Mouse (Mus musculus) hindbrain, embryonic 11.5 days (tissue): ENCODE measurements around the gene Etv5. TPM values are rescaled to one million over a fixed set of nuclear protein-coding genes. Genes with fewer than 3 reads are reported as not detected.

Source experiments
- ATAC-seq: fragments of 200-750 bp; cut with Nextera tagmentation; 2 replicates; pipeline ENCODE4 v1.8.0; 2017; ENCODE audit warnings: mild to moderate bottlenecking, moderate TSS enrichment, moderate library complexity; ENCODE audit not compliant: low FRiP score
- DNase-seq: peaks from one replicate; pipeline ENCODE4 v3.0.0-alpha.2; 2015; ENCODE audit warnings: low spot score
- H3K27ac ChIP-seq: fragments of 300-500 bp; sonication (generic); 2 replicates; pipeline ENCODE4 v1.5.1; 2014; ENCODE audit warnings: mild to moderate bottlenecking, low read depth, low read length
- H3K27me3 ChIP-seq: fragments of 300-500 bp; sonication (generic); 2 replicates; pipeline ENCODE4 v1.6.1; 2014; ENCODE audit warnings: mild to moderate bottlenecking, low read length, moderate library complexity, mixed read lengths; ENCODE audit not compliant: control insufficient read depth, insufficient read depth
- H3K36me3 ChIP-seq: fragments of 300-500 bp; sonication (generic); 2 replicates; pipeline ENCODE4 v1.6.1; 2014; ENCODE audit warnings: mild to moderate bottlenecking, low read length, moderate library complexity, mixed read lengths; ENCODE audit not compliant: control insufficient read depth, insufficient read depth
- H3K4me1 ChIP-seq: fragments of 300-500 bp; sonication (generic); replicated peaks from 2 replicates; pipeline ENCODE4 v1.6.1; 2014; ENCODE audit warnings: low read length, mixed read lengths; ENCODE audit not compliant: control insufficient read depth, insufficient read depth
- H3K4me2 ChIP-seq: fragments of 300-500 bp; sonication (generic); replicated peaks from 2 replicates; pipeline ENCODE4 v1.6.1; 2014; ENCODE audit warnings: mild to moderate bottlenecking, low read depth, low read length
- H3K4me3 ChIP-seq: fragments of 300-500 bp; sonication (generic); 2 replicates; pipeline ENCODE4 v1.5.1; 2014; ENCODE audit warnings: low read depth, low read length
- H3K9ac ChIP-seq: fragments of 300-500 bp; sonication (generic); 2 replicates; pipeline ENCODE4 v1.6.1; 2014; ENCODE audit warnings: low read depth, low read length
- H3K9me3 ChIP-seq: fragments of 300-500 bp; sonication (generic); 2 replicates; pipeline ENCODE4 v1.6.1; 2016; ENCODE audit warnings: low read length; ENCODE audit not compliant: control insufficient read depth
- WGBS: fragments of 180-500 bp; shearing (Covaris S2); extraction: QIAGEN DNeasy Blood & Tissue Kit; methylation state at CpG from one replicate; pipeline ENCODE4 v1.1.7; 2014; 5-methylcytosine and 5-hydroxymethylcytosine counted together
- polyA plus RNA-seq: library from polyadenylated mRNA; unstranded; fragments of >200 nt; fragmentation: Nextera tagmentation; extraction: Ambion mirVana; gene quantifications from 2 replicates; pipeline ENCODE4 v1.2.1, GENCODE M21; 2014

Gene Etv5
- polyA plus RNA-seq, 1 experiment from 2014 or later: 12.8 TPM

DNA sequence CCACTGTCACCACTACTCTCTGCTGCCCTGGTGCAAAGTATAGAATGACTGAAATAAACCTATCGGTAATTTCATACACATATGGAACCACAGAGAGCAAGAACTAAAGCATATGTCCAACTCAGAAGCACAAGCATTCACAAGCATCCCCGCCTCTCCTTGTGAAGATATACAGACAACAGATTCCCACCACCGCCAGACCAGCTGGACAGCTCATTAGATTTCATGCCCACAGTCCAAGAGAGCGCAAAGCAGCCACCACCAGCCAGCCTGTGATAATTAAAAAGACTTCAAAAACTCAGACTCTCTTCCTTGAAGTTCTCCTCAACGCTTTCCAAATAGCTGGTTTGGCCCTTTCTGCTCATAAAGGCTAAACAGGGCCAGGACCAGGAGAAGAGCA lies 17.3 kb downstream of the Etv5 start:
- H3K36me3 ChIP-seq: no peaks in the 10 kb centered on the region

DNA sequence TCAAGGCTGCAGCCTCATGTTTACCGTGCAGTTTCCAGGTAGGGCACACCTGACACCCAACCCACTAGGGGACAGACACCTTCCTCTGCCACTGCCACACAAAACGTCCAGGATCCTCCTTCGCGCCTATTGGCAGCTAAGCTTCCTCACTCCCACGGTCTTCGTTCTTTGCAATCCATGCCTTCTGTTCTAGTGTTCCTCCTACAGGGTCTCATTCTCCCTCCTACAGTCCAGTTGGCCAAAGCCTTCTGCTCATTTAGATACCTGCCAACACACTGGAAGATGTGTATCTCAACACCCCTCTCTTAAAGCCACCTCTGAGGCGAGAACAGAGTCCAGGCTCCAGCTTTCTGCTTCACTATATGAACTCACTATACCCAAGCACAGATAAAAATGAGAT lies 21.6 kb downstream of the Etv5 start:
- Histone ChIP-seq H3K27me3 (no peaks in the 10 kb centered on the region), H3K4me1 (no peaks in the 10 kb centered on the region), H3K9me3 (no peaks in the 10 kb centered on the region), H3K36me3 (no peaks in the 10 kb centered on the region), H3K9ac (no peak overlapping the region), H3K4me2 (no peak overlapping the region), H3K27ac (no peak overlapping the region), H3K4me3 (no peak overlapping the region)
- WGBS: 86% methylated on average over 7 of the region's 7 CpGs
- DNase-seq: no peak
- ATAC-seq: no peak

More for the DNA sequence above, 17.3 kb downstream of the Etv5 start:
- DNase-seq: no peak
- no peak overlapping the region for H3K27ac ChIP-seq
- H3K27me3 ChIP-seq: no peaks in the 10 kb centered on the region
- no peak overlapping the region for H3K4me3 ChIP-seq
- H3K9ac ChIP-seq: no peak overlapping the region
- no peak for ATAC-seq
- H3K4me2 ChIP-seq: no peak overlapping the region
- no peaks in the 10 kb centered on the region for H3K9me3 ChIP-seq
- 80% methylated on average over 5 of the region's 5 CpGs for WGBS
- no peaks in the 10 kb centered on the region for H3K4me1 ChIP-seq

GRCm38 (mm10) chr16:22417044-22417443 lies 22.5 kb downstream of the Etv5 start:
- Histone ChIP-seq H3K9me3 (no peaks in the 10 kb centered on the region), H3K9ac (no peak overlapping the region), H3K4me1 (no peaks in the 10 kb centered on the region), H3K27ac (no peak overlapping the region), H3K4me3 (no peak overlapping the region), H3K36me3 (no peaks in the 10 kb centered on the region), H3K27me3 (no peaks in the 10 kb centered on the region), H3K4me2 (no peak overlapping the region)
- DNase-seq (no peak), ATAC-seq (no peak)
- WGBS: 85% methylated on average over 8 of the region's 8 CpGs

DNA sequence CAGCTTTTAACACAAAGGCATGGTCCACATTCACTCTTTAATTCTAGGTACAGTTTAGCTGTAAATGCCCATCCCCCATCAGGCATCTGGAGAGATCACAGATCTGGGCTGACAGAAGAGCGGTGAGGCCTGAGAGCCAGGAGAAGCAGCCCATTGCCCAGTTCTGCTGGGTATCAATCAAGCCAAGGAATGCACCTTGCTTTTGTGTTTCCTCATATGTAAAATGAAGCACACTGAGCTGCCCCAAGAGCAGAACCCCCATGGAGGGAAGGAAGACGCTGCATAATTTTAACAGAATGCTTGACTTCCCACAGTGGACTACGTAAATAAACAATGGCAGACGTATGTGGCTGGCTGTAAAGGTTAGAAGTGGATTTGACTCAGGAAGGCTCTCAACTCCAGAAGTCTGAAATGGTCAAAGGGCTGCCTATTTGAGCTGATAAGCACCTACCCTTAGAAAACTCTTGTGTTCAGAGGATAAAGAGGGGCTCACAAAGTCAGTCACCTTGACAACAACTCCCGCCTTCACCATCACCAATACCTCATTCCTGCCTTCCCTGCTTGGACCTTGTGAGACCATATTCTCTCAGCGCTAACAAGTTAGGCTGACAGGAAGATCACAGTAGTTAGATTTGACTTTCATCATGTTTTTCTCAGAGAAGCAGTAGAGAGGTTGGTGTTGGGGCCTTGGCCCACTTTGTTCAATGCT lies 23.2 kb downstream of the Etv5 start:
- Histone ChIP-seq H3K27me3 (no peaks in the 10 kb centered on the region), H3K27ac (no peak overlapping the region), H3K4me3 (no peak overlapping the region), H3K36me3 (no peaks in the 10 kb centered on the region), H3K4me2 (no peak overlapping the region), H3K4me1 (no peaks in the 10 kb centered on the region), H3K9ac (no peak overlapping the region), H3K9me3 (no peaks in the 10 kb centered on the region)
- no peak for ATAC-seq
- no peak for DNase-seq
- WGBS: 54% methylated on average over 6 of the region's 6 CpGs

- no peak overlapping the region for H3K27ac ChIP-seq
- DNase-seq (no peak), ATAC-seq (no peak)
- no peak overlapping the region for H3K4me2 ChIP-seq
- H3K36me3 ChIP-seq: no peaks in the 10 kb centered on the region
- H3K9me3 ChIP-seq: no peaks in the 10 kb centered on the region
- H3K27me3 ChIP-seq: no peaks in the 10 kb centered on the region
- H3K4me3 ChIP-seq: no peak overlapping the region
- no peak overlapping the region for H3K9ac ChIP-seq
- H3K4me1 ChIP-seq: no peaks in the 10 kb centered on the region
- WGBS: 90% methylated on average over 9 of the region's 9 CpGs
Observed at GRCm38 (mm10) chr16:22414205-22414754, 25.2 kb downstream of the Etv5 start.

DNA sequence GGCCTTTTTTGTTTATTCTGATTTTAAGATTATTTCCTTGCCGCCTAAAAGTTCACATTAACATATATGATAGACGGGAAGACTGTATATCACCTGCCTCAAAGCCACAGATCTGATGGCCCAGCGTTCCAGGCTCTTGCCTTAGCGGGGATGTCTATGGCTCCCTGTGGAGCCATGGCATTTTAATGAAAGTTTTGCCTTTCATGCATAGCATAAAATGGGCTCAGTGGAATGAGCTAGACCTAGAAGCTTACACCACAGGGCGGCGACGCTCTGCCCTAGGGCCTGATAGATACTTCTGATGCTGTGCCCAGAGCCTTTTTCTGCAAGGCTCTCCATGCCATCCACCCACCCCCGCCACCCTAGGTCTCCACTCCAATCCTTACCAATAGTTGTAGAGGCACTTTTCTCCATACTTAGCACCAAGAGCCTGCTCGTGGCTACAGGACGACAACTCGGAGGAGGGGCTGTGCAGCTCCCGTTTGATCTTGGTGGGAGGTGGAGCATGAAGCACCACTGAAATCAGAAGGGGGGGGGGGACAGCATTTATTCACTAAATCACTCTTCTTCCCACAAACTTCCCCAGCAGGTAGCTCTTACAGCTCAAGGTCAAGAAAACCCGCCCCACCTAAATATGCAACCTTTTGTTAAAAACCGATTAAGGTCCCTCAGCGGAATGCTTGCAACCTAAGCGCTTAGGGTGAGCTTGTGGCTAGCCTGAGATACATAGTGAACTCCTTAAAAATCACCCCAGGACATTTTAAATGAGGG lies 26.9 kb downstream of the Etv5 start:
- 56% methylated on average over 16 of the region's 16 CpGs for WGBS
- Histone ChIP-seq H3K4me1 (no peaks in the 10 kb centered on the region), H3K9me3 (no peaks in the 10 kb centered on the region), H3K4me2 (no peak overlapping the region), H3K27ac (no peak overlapping the region), H3K9ac (no peak overlapping the region), H3K36me3 (no peaks in the 10 kb centered on the region), H3K4me3 (no peak overlapping the region), H3K27me3 (no peaks in the 10 kb centered on the region)
- no peak for ATAC-seq
- no peak for DNase-seq

DNA sequence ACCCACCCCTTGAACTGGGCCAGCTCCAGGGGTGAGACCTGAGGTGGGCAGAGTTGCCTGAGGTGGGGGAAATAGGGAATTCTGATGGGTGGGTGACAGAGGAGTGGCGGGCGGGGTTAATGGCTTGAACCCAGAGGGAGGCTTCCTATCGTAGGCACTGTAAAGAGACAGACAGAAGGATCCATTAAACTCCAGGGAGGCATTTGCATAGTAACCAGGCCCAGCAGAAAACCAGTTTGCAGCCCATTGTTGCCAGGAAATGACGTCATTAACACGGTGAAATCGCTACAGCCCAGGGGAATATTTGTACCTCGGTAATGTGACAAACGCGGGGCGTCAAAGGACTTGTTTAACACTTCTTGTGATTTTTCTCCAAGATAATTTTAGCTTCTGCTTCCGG lies 27.8 kb downstream of the Etv5 start:
- Histone ChIP-seq H3K4me3 (no peak overlapping the region), H3K4me1 (no peaks in the 10 kb centered on the region), H3K27ac (no peak overlapping the region), H3K36me3 (no peaks in the 10 kb centered on the region), H3K9me3 (no peaks in the 10 kb centered on the region), H3K27me3 (no peaks in the 10 kb centered on the region), H3K9ac (no peak overlapping the region), H3K4me2 (no peak overlapping the region)
- WGBS: 57% methylated on average over 11 of the region's 11 CpGs
- ATAC-seq (no peak), DNase-seq (no peak)

- no peaks in the 10 kb centered on the region for H3K36me3 ChIP-seq
- WGBS: 85% methylated on average over 5 of the region's 5 CpGs
- no peak for DNase-seq
- H3K27ac ChIP-seq: no peak overlapping the region
- H3K9me3 ChIP-seq: no peaks in the 10 kb centered on the region
- H3K4me2 ChIP-seq: no peak overlapping the region
- no peaks in the 10 kb centered on the region for H3K27me3 ChIP-seq
- ATAC-seq: no peak
- no peak overlapping the region for H3K4me3 ChIP-seq
- H3K4me1 ChIP-seq: no peaks in the 10 kb centered on the region
- no peak overlapping the region for H3K9ac ChIP-seq
Observed at GRCm38 (mm10) chr16:22410000-22410399, 29.5 kb downstream of the Etv5 start.
